Mouse (Mus musculus) ES-CJ7 (cell line): ENCODE results near the gene Gm6525.
A peak's percentile ranks its signal among the peaks of the same experiment; 100 is the strongest.

ENCODE experiments used
- DNase-seq: peaks from one replicate; pipeline ENCODE4 v3.0.0; 2011; ENCODE audit warnings: low read depth, low spot score

Gene Gm6525

GRCm38 (mm10) chr3:84169393-84170005 is 4.4 kb upstream of the Gm6525 start:
- DNase-seq = peak; percentile 70

DNA sequence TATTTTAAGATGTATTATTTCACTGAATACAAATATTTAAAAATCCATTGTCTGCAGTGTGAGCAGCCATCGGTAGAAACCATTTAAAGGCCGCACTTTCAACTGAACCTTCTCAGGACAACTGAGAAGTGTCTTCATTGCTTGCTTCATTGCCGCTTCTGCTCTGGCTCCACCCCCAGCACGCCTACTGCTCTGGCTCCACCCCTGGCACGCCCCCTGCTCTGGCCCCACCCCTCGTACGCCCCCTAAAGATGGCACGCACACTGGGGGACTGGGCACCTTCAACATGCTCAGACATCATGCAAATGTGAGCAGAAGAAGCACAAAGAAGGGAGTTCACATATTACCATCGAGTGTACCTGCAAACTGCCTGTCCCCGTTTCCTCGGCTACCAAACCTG is 1.5 kb upstream of the Gm6525 start:
- peak; percentile 61 for DNase-seq

DNA sequence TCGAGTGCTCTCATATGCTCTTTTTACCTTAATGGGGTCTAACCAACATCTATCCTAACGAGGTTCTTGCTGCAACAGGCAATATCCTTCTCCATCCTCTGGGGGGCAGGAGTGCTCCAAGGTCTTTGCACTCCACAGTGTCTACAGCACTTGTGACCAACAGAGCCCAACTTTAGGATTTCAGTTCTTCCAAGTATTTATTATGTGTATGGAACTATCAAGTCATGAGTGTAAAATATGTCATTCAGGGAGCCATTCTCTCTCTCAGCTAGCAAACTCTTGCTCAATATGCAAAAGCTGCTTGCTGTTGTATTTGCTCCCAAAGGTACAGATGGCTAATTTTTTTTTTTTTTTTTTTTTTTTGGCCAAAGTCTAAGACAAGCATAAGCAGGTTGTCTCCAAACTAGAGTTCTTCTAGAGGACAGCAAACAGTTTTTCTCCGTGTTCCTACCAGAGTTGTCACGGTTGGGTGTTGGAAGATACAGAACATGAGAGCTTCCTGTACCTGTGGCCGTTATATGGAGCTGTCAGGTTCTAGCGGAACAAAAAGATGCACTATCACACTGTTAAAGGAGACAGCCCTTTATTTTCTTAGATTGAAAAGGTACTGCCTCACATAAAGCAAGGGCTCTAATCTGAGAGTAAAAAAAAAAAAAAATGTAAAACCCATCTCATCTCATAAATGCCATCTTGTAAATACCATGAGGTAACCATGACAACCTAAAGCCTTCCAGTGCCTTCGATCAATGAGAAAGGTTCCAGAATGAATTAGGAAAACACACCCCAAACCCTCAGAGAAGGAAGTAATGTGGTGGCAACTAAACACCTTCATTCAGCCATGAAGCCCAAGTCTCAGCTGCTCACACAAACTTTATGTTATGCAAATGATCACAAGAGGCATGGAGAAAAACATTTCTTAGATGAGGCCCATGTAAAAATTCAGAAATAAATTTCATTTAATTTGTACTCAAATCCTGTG is 1.7 kb downstream of the Gm6525 start:
- DNase-seq = peak; percentile 86

GRCm38 (mm10) chr3:84177834-84178233 is 3.9 kb downstream of the Gm6525 start:
- DNase-seq = no peak

DNA sequence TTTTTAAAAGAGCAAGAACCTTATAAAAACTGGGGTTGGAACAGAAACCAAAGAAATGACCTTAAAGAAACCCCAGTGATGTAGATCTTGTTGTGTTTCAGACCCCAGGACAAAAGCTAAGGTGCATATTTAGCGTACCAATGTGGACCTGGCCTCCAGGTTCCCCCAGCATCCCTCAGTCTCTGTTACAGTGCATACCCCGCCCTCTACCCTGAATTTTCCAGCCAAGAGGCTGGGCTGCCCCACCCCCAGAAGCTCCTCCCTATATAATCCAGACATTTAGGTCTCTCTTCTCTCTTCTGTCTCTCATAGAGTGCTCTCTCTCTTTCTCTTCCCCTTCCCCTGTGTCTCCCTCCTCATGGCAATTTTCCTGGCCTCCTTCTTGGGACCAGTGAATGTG is 6.4 kb downstream of the Gm6525 start:
- DNase-seq = peak; percentile 44

GRCm38 (mm10) chr3:84181102-84181501 is 7.2 kb downstream of the Gm6525 start:
- DNase-seq = no peak

DNA sequence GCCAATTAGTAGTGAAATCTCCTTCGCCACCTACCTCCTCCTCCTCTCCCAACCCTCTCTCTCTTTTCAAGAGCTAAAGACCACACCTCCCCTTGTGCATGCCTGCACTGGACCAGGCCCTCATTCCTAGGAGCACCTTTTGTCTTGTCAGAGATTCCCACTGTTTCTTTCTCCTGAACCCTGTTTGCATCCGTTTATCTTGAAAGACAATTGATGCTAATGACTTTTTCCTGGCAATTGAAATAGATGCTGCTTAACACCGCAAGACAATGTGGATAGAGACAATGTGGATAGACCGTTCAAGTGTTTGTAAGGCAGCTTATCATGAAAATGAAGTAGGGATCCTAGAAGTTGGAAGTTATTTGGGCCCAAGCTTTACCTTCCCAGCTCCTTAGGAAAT is 7.8 kb downstream of the Gm6525 start:
- DNase-seq = peak; percentile 97

GRCm38 (mm10) chr3:84189629-84190173 is 15.8 kb downstream of the Gm6525 start:
- DNase-seq = peak; percentile 60

GRCm38 (mm10) chr3:84190513-84191061 is 16.7 kb downstream of the Gm6525 start:
- no peak for DNase-seq

- DNase-seq = peak; percentile 91
These were observed 17.4 kb downstream of the Gm6525 start for GRCm38 (mm10) chr3:84191141-84191881.

DNA sequence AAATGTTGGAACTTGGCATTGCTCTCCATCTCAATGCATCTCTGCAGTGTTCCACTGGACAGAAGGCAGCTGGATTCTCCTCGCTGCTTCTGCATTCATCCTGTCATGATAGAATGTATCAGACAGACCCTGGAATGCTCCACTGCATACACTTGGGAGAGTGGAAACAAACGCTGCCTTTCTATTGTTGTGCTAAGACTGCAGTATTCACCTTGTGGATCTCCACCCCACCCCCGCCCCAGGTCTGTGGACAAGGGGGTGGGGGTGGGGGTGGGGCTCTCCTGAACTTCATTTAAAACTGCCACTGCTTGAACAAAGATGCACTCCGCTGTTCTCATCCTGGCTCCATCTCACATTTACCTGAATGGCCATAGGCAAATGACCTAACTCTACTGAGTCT is 20.0 kb downstream of the Gm6525 start:
- DNase-seq = peak; percentile 91

DNA sequence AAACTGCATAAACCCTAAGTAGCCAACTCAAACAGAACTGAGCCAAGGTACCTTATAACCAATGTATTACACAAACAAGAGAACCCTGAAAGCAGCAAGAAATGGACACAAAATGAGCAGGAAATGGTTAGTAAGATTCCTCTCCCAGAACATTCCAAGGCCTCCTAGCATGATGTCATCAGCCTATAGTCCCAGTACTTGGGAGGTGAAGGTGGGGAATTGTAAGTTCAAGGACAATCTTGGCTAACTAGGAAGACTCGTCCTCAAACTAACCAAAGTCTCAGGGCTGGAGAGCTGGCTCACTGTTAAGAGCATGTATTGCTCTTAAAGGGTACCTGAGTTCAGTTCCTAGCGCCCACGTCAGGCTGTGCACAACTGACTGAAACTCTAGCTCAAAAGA is 24.3 kb downstream of the Gm6525 start:
- peak; percentile 51 for DNase-seq

DNA sequence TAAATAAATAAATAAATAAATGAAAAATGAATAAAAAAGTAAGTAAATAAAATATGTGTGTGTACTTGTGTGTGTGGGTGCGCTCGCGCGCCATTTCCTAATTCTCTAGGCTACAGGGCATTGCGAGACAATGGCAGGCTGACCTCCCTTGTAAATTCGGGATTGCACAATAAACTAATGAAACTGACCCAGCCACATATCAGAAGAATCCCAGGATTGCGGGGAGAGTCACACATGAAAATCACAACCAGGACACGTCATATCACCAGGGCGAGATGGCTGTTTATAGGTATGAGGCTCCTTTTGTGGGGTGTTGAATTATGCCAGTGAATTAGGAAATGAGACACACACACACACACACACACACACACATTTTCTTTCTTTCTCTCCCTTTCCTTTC is 25.6 kb downstream of the Gm6525 start:
- DNase-seq = no peak

DNA sequence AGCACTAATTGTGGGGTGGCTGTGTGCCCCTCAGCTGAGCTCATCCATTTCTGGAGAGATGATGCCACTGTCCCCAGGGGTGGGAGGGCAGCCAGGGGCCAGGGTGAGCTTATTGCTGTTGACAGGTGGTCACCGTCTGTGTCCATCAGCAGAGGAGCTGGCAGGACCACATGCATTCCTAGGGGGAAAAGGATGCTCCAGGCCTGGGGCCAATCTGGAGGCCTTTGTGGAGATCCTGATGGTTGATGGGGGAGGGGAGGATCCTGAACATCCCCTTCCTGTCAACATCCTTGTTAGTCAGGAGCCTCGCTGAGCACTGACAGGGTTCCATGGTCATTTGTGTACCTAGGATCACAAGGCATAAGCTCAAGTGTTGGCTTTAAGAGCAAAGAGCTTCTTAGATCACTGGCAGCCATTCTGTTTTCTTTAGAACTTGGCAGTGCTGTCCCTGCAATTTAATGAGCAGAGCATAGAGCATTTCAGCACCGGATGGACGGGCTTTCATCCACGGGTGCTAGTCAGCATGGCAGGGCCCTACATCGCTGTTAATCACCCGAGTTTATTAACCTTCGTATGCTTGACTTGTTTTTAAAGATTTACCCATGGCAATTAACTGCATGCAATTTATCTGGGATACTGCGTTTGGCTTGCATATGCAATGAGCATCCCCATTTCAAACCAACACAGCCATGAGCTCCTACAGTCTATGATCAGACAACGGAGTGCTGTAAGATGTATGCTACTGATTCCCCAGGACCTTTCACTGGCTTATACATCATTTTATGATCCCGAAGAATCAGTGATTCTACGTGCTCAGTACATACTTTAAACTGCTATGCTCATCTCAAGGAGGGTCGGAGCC is 26.9 kb downstream of the Gm6525 start:
- no peak for DNase-seq

DNA sequence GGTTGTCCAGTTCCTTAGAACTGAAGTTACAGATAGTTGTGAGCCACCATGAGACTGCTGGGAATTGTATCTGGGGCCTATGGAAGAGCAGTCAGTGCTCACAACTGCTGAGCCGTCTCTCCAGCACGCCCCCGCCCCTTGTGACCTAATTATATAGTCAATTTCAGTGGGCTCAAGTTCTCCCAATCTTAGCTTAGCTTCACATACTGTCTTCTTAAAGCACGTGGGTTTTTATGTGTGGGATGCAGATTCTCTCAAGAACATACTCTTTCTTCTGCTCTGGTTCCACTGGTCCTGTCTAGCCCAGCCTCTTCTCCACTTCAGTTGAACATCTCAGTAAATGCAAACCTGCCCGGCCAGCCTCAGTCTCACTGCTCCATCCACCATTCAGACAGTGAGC is 30.7 kb downstream of the Gm6525 start:
- no peak for DNase-seq

- no peak for DNase-seq
These were observed 31.7 kb downstream of the Gm6525 start for GRCm38 (mm10) chr3:84205650-84206049.

DNA sequence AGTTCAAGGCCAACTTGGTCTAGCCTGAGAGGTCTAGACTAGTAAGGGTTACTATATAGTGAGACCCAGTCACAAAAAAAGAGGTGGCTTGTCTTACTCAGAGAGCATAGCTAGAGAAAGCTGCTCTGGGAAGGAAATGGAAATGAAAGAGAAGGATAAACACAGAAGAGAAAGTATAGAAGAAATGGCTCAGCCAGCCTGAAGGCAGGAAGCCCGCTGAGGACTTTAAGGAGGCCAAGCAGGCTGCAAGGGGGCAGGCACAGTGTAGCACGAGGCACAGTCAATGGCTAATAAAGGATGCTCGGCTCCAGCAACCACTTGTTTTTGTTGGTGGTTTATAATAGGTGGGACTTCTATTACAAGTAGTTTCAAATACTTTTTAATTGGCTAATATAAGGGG is 32.2 kb downstream of the Gm6525 start:
- no peak for DNase-seq

DNA sequence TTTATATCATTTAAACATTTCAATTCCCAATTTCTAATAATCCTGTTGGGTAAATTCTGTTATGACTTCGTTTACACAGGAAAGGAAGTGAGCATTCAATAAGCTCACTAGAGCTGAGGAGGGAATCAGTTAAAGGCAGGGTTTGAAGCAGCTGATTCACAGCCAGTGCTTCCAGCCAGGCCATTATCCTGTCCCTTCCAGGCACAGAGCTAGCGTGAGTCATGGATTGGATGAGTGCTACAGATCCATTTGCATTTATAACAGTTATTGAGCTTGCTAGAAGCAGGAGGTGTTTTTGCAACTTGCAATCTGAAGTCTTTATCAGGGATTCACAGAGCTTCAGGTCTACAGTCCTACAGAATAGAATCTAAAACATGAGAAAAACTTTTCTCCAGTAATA is 33.5 kb downstream of the Gm6525 start:
- DNase-seq = no peak

- DNase-seq = no peak
These were observed 34.6 kb downstream of the Gm6525 start for GRCm38 (mm10) chr3:84208475-84208874.

DNA sequence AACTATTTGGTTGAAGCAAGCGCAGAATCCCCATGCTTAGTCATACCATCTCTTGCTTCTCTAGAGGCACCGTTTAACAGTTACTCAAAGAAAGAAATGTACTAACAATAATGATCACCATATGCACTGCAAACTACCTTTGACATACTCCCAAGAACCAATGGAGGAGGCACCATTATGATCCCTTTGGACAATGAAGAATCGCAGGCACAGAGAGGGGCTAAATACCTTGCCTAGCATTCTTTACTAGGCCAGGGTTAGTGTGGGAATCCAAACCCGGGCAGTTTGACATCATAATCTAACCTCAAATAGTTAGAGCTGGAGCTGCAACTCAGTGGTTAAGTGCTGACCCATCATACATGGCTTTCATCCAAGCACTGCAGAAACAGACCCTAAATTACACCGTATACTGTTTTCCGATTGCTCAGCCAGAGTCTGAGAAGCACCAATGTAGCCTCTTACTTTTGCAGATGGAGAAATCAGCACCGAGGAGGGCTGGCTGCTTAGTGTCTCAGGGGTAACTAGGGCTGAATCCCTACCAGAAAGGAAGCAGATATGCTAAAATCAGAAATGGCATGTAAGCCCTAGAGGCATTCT is 35.1 kb downstream of the Gm6525 start:
- no peak for DNase-seq
